Comparison of ENCODE assay signal across 8 mouse cellular contexts in the genomic region with DNA sequence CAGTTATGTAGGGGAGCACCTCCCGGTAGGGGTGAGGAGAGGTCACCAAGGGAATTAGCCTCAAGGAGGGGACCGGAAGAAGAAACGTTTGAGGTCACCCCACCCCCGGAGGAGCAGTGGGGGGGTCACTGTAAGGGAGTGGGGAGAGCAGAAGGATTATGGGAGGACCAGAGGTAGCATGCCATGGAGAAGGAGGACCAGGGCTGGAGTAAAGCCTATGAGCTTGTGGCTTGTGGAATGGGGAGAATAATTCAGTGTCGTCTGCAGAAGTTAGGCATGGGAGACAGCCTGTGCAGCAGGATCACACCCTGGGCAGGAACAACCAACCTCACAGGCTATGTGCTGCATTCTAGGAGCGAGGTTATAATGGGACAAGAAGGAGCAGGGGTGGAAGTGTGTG. TPM values are rescaled to one million over a fixed set of nuclear protein-coding genes. Genes with fewer than 3 reads are reported as not detected.
DNase-seq lines count a peak whose midpoint lies in the region; ATAC-seq and TF ChIP-seq lines count a peak whose summit lies in the region.

No protein-coding gene starts in this region.

- peak overlapping the region; percentile 34 for H3ac ChIP-seq in C2C12 (ENCODE audit: control insufficient read depth, insufficient read length, low read depth)

- no peaks in the 10 kb centered on the region for H3K79me3 ChIP-seq in C2C12 (ENCODE audit: low read depth)

- H3K9ac ChIP-seq in forebrain, embryonic 13.5 days, result peak overlapping the region; percentile 65
- peak overlapping the region; percentile 47 for H3K9ac ChIP-seq in liver, embryonic 15.5 days

- DNase-seq in frontal cortex, postnatal 14 days (ENCODE audit: low spot score in 2 of 2), result no peak
- DNase-seq in right cerebral cortex, postnatal 4 days, result no peak
- DNase-seq in thymus, postnatal 14 days, result no peak
- no peak for DNase-seq in ovary, postnatal 36 days (ENCODE audit: low spot score)

- H3K79me2 ChIP-seq in C2C12 (ENCODE audit: control insufficient read depth, insufficient read depth), result no peaks in the 10 kb centered on the region

- no peaks in the 10 kb centered on the region for H3K36me3 ChIP-seq in C2C12 (ENCODE audit: control insufficient read depth, insufficient read depth)
- no peaks in the 10 kb centered on the region for H3K36me3 ChIP-seq in forebrain, embryonic 13.5 days (ENCODE audit: poor library complexity, severe bottlenecking)
- no peaks in the 10 kb centered on the region for H3K36me3 ChIP-seq in liver, embryonic 15.5 days (replicated peaks)

- H3K4me1 ChIP-seq in forebrain, embryonic 13.5 days, result peaks cover 28% of the 10 kb centered on the region
- peaks cover 59% of the 10 kb centered on the region for H3K4me1 ChIP-seq in liver, embryonic 15.5 days (replicated peaks)

- no peaks in the 10 kb centered on the region for H3K27me3 ChIP-seq in C2C12 (ENCODE audit: control insufficient read depth, insufficient read depth, insufficient read length)
- no peaks in the 10 kb centered on the region for H3K27me3 ChIP-seq in forebrain, embryonic 13.5 days
- peaks cover 8% of the 10 kb centered on the region; the same call in 1 of the 2 replicates for H3K27me3 ChIP-seq in liver, embryonic 15.5 days

- ATAC-seq in frontal cortex, adult (ENCODE audit: low TSS enrichment), result peak; percentile 45
- ATAC-seq in forebrain, embryonic 13.5 days, result peak; percentile 50
- peak; percentile 4; the same call in 1 of the 2 replicates for ATAC-seq in liver, embryonic 15.5 days (ENCODE audit: insufficient read depth)

- peak overlapping the region; percentile 78 for H3K4me2 ChIP-seq in forebrain, embryonic 13.5 days
- peak overlapping the region; percentile 94 for H3K4me2 ChIP-seq in liver, embryonic 15.5 days

- no peak for TF ChIP-seq CTCF in C2C12 (IDR thresholded peaks at IDR 0.05; ENCODE audit: control insufficient read depth, insufficient read depth, insufficient read length)

- no peak overlapping the region for H3K27ac ChIP-seq in forebrain, embryonic 13.5 days
- H3K27ac ChIP-seq in liver, embryonic 15.5 days (replicated peaks), result peak overlapping the region; percentile 84

- H3K9me3 ChIP-seq in forebrain, embryonic 13.5 days (replicated peaks), result no peaks in the 10 kb centered on the region
- no peaks in the 10 kb centered on the region for H3K9me3 ChIP-seq in liver, embryonic 15.5 days (replicated peaks)

- WGBS in forebrain, embryonic 13.5 days, result 19% methylated on average over 6 of the region's 6 CpGs
- WGBS in liver, embryonic 15.5 days (ENCODE audit: insufficient replicate concordance), result 5% methylated on average over 6 of the region's 6 CpGs

- H3K4me3 ChIP-seq in C2C12 (ENCODE audit: insufficient read depth, poor library complexity, severe bottlenecking), result peak overlapping the region; percentile 18
- H3K4me3 ChIP-seq in forebrain, embryonic 13.5 days, result peak overlapping the region; percentile 47
- peak overlapping the region; percentile 62 for H3K4me3 ChIP-seq in liver, embryonic 15.5 days (replicated peaks)

TF ChIP-seq in C2C12, 6 proteins besides CTCF, POLR2A, EP300 and RAD21:
- TF ChIP-seq MAX (IDR thresholded peaks at IDR 0.05) (no peak), USF1 (IDR thresholded peaks at IDR 0.05; ENCODE audit: low read depth) (no peak), MYOG (IDR thresholded peaks at IDR 0.05; ENCODE audit: control insufficient read depth, extremely low read depth, insufficient read length) (no peak), FOSL1 (IDR thresholded peaks at IDR 0.05; ENCODE audit: insufficient read depth, low read length, poor library complexity, severe bottlenecking) (no peak), MYOD1 (IDR thresholded peaks at IDR 0.05; ENCODE audit: control insufficient read depth, insufficient read length, low read depth) (no peak), CEBPB (IDR thresholded peaks at IDR 0.05; ENCODE audit: low read depth) (no peak)

RNA-seq across cellular contexts. Expression of a gene that starts 0.7 kb away (rescaled TPM):
- 5.1 TPM for polyA plus RNA-seq in C2C12 (2012; fragmentation: generic; extraction: Trizol)
- polyA plus RNA-seq in forebrain, embryonic 13.5 days (2015; fragmentation: Nextera tagmentation; extraction: Ambion mirVana), result 5.5 and 6.0 TPM in 2 replicates
- 7.8 and 8.4 TPM in 2 replicates for polyA plus RNA-seq in liver, embryonic 15.5 days (2015; fragmentation: Nextera tagmentation; extraction: Ambion mirVana)

RNA-seq across cellular contexts. Expression of a gene that starts 13.6 kb away (rescaled TPM):
- 14.9 TPM for polyA plus RNA-seq in C2C12 (2012; fragmentation: generic; extraction: Trizol)
- 10.6 and 11.9 TPM in 2 replicates for polyA plus RNA-seq in forebrain, embryonic 13.5 days (2015; fragmentation: Nextera tagmentation; extraction: Ambion mirVana)
- 14.0 and 18.9 TPM in 2 replicates for polyA plus RNA-seq in liver, embryonic 15.5 days (2015; fragmentation: Nextera tagmentation; extraction: Ambion mirVana)

RNA-seq across cellular contexts. Expression of a gene that starts 29.1 kb away (rescaled TPM):
- polyA plus RNA-seq in C2C12 (2012; fragmentation: generic; extraction: Trizol), result 349 TPM
- 6,579 and 6,954 TPM in 2 replicates for polyA plus RNA-seq in forebrain, embryonic 13.5 days (2015; fragmentation: Nextera tagmentation; extraction: Ambion mirVana)
- 398 and 432 TPM in 2 replicates for polyA plus RNA-seq in liver, embryonic 15.5 days (2015; fragmentation: Nextera tagmentation; extraction: Ambion mirVana)

RNA-seq across cellular contexts. Expression of a gene that starts 38.0 kb away (rescaled TPM):
- 66.6 TPM for polyA plus RNA-seq in C2C12 (2012; fragmentation: generic; extraction: Trizol)
- 132 and 139 TPM in 2 replicates for polyA plus RNA-seq in forebrain, embryonic 13.5 days (2015; fragmentation: Nextera tagmentation; extraction: Ambion mirVana)
- 39.6 and 40.3 TPM in 2 replicates for polyA plus RNA-seq in liver, embryonic 15.5 days (2015; fragmentation: Nextera tagmentation; extraction: Ambion mirVana)

RNA-seq across cellular contexts. Expression of a gene that starts 54.7 kb away (rescaled TPM):
- polyA plus RNA-seq in C2C12 (2012; fragmentation: generic; extraction: Trizol), result 46.4 TPM
- 9.3 and 11.1 TPM in 2 replicates for polyA plus RNA-seq in forebrain, embryonic 13.5 days (2015; fragmentation: Nextera tagmentation; extraction: Ambion mirVana)
- 4.1 and 6.6 TPM in 2 replicates for polyA plus RNA-seq in liver, embryonic 15.5 days (2015; fragmentation: Nextera tagmentation; extraction: Ambion mirVana)

Comparison
In these comparisons a context has a peak if more than half of its experiments do, and no peak if none do; other contexts are left out.
1. RNA of a gene that starts 29.1 kb away (polyA plus RNA-seq): 6,579 to 6,954 TPM in forebrain, embryonic 13.5 days; 398 to 432 TPM in liver, embryonic 15.5 days and 349 TPM in C2C12 (single experiment); every median in the first group is over 10 times any median in the second.
2. Peak in every context shown above with its lines, with median percentiles within 50 percentile points of each other: ATAC-seq and H3K4me3 ChIP-seq.